Mouse (Mus musculus): ENCODE measurements around the gene Mrln. TPM values are rescaled to one million over a fixed set of nuclear protein-coding genes. Genes with fewer than 3 reads are reported as not detected.

Gene Mrln
- 0.82 and 1.3 TPM in 2 replicates for polyA plus RNA-seq (2014; fragmentation: Nextera tagmentation; extraction: Ambion mirVana)

- no peak within 1 kb of the TSS for H3K4me3 ChIP-seq (ENCODE audit: low read depth, low read length)
- no peaks in the 10 kb centered on the region for H3K27me3 ChIP-seq (ENCODE audit: control insufficient read depth, insufficient read depth, low read length)
- no peak within 1 kb of the TSS for H3K27ac ChIP-seq (ENCODE audit: low read depth, low read length)
- H3K4me2 ChIP-seq (ENCODE audit: low read depth, low read length): no peak within 1 kb of the TSS
- no peaks in the 10 kb centered on the region for H3K36me3 ChIP-seq (ENCODE audit: control insufficient read depth, insufficient read depth, low read length)
- ATAC-seq (ENCODE audit: low read depth): no peak
- H3K9me3 ChIP-seq (ENCODE audit: control insufficient read depth, low read length): no peaks in the 10 kb centered on the region
- 63% methylated on average over 17 of the region's 17 CpGs for WGBS
- H3K9ac ChIP-seq (replicated peaks; ENCODE audit: low read depth, low read length): no peak within 1 kb of the TSS
- peaks cover 3% of the 10 kb centered on the region; the same call in 1 of the 2 replicates for H3K4me1 ChIP-seq (ENCODE audit: control insufficient read depth, insufficient read depth, low read length)
These were observed at the start of gene Mrln for GRCm38 (mm10) chr10:70204505-70205399. TSS of gene Mrln (plus strand) at chr10:70204664.

DNA sequence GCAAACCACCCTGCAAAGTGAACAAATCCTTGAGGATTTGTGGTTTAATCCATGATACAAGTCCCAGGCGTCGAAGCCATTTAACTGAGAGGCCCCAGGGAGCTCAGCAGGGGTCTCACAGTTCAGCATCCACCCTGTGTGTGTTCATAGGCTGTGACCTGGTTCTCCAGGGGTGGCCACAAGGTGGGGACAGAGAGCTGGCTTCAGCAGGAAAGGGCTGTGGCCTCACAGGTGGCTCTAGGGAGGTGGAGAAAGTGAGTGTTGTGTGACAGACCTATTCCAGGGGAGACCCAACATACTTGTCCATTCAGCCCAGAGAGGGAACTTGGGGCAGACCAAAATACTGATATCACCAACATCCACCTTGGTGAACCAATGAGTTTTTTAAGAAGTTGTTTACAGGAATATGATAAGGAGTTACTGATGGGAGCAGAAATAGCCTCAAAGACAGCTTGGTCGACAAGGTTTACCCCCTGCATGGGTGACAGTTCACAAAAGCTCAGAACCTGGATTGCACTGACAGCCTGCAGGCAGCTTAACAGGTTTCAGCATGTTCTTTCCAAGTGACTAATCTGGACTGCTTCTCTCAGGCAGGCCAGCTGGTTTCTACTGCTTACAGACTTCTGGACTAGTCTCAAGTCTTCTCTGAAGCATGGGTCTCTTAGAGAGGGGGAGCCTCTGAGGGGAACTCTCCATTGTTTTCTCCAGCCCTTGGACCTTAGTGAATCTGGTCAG, 47.9 kb upstream of the Mrln start:
- no peak for ATAC-seq (ENCODE audit: low read depth)
- H3K9ac ChIP-seq (replicated peaks; ENCODE audit: low read depth, low read length): no peak overlapping the region
- H3K4me1 ChIP-seq (ENCODE audit: control insufficient read depth, insufficient read depth, low read length): peaks cover 7% of the 10 kb centered on the region; the same call in 1 of the 2 replicates
- no peaks in the 10 kb centered on the region for H3K9me3 ChIP-seq (ENCODE audit: control insufficient read depth, low read length)
- peaks cover 12% of the 10 kb centered on the region for H3K36me3 ChIP-seq (ENCODE audit: control insufficient read depth, insufficient read depth, low read length)
- no peaks in the 10 kb centered on the region for H3K27me3 ChIP-seq (ENCODE audit: control insufficient read depth, insufficient read depth, low read length)
- H3K4me2 ChIP-seq (ENCODE audit: low read depth, low read length): no peak overlapping the region
- H3K4me3 ChIP-seq (ENCODE audit: low read depth, low read length): no peak overlapping the region
- WGBS: 87% methylated on average over 3 of the region's 3 CpGs
- no peak overlapping the region for H3K27ac ChIP-seq (ENCODE audit: low read depth, low read length)

- H3K4me2 ChIP-seq (ENCODE audit: low read depth, low read length): no peak overlapping the region
- H3K4me3 ChIP-seq (ENCODE audit: low read depth, low read length): no peak overlapping the region
- H3K27me3 ChIP-seq (ENCODE audit: control insufficient read depth, insufficient read depth, low read length): no peaks in the 10 kb centered on the region
- no peak for ATAC-seq (ENCODE audit: low read depth)
- peaks cover 10% of the 10 kb centered on the region for H3K36me3 ChIP-seq (ENCODE audit: control insufficient read depth, insufficient read depth, low read length)
- H3K9ac ChIP-seq (replicated peaks; ENCODE audit: low read depth, low read length): no peak overlapping the region
- no peak overlapping the region for H3K27ac ChIP-seq (ENCODE audit: low read depth, low read length)
- H3K4me1 ChIP-seq (ENCODE audit: control insufficient read depth, insufficient read depth, low read length): peaks cover 4% of the 10 kb centered on the region; the same call in 1 of the 2 replicates
- WGBS: 74% methylated on average over 12 of the region's 12 CpGs
- no peaks in the 10 kb centered on the region for H3K9me3 ChIP-seq (ENCODE audit: control insufficient read depth, low read length)
These were observed 44.7 kb upstream of the Mrln start for GRCm38 (mm10) chr10:70159651-70160320.

GRCm38 (mm10) chr10:70160811-70161210, 43.7 kb upstream of the Mrln start:
- Histone ChIP-seq H3K27me3 (ENCODE audit: control insufficient read depth, insufficient read depth, low read length) (no peaks in the 10 kb centered on the region), H3K4me1 (ENCODE audit: control insufficient read depth, insufficient read depth, low read length) (peaks cover 4% of the 10 kb centered on the region; the same call in 1 of the 2 replicates), H3K27ac (ENCODE audit: low read depth, low read length) (no peak overlapping the region), H3K9me3 (ENCODE audit: control insufficient read depth, low read length) (no peaks in the 10 kb centered on the region), H3K9ac (replicated peaks; ENCODE audit: low read depth, low read length) (no peak overlapping the region), H3K36me3 (ENCODE audit: control insufficient read depth, insufficient read depth, low read length) (no peaks in the 10 kb centered on the region; the same call in 1 of the 2 replicates), H3K4me2 (ENCODE audit: low read depth, low read length) (no peak overlapping the region), H3K4me3 (ENCODE audit: low read depth, low read length) (no peak overlapping the region)
- no peak for ATAC-seq (ENCODE audit: low read depth)
- WGBS: 93% methylated on average over 12 of the region's 12 CpGs

DNA sequence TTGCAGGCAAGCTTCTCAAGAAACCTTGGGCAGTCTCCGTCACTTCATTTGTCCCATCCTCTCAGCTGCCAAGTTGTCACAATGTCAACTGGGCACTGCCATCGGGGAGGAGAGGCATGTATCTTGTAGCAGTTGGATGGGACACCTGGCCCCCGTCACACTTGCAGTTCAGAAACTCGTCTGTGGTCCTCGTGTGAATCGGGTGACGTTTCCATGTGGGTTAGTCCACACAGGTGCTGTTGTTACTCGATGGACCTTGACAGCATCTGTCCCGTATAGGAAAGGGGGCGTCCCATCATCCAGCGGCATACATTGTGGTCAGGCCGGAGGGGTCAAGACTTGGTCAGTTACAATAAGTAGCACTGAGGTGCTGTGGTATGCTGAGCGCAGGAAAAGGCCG, 43.0 kb upstream of the Mrln start:
- 94% methylated on average over 14 of the region's 14 CpGs for WGBS
- H3K27me3 ChIP-seq (ENCODE audit: control insufficient read depth, insufficient read depth, low read length): no peaks in the 10 kb centered on the region
- H3K27ac ChIP-seq (ENCODE audit: low read depth, low read length): no peak overlapping the region
- H3K4me3 ChIP-seq (ENCODE audit: low read depth, low read length): no peak overlapping the region
- H3K36me3 ChIP-seq (ENCODE audit: control insufficient read depth, insufficient read depth, low read length): no peaks in the 10 kb centered on the region; the same call in 1 of the 2 replicates
- no peak for ATAC-seq (ENCODE audit: low read depth)
- no peak overlapping the region for H3K4me2 ChIP-seq (ENCODE audit: low read depth, low read length)
- peaks cover 4% of the 10 kb centered on the region; the same call in 1 of the 2 replicates for H3K4me1 ChIP-seq (ENCODE audit: control insufficient read depth, insufficient read depth, low read length)
- H3K9me3 ChIP-seq (ENCODE audit: control insufficient read depth, low read length): no peaks in the 10 kb centered on the region
- H3K9ac ChIP-seq (replicated peaks; ENCODE audit: low read depth, low read length): no peak overlapping the region

- Histone ChIP-seq H3K9ac (replicated peaks; ENCODE audit: low read depth, low read length) (no peak overlapping the region), H3K27me3 (ENCODE audit: control insufficient read depth, insufficient read depth, low read length) (no peaks in the 10 kb centered on the region), H3K4me3 (ENCODE audit: low read depth, low read length) (no peak overlapping the region), H3K4me2 (ENCODE audit: low read depth, low read length) (no peak overlapping the region), H3K27ac (ENCODE audit: low read depth, low read length) (peak overlapping the region; percentile 39; the same call in 1 of the 2 replicates), H3K36me3 (ENCODE audit: control insufficient read depth, insufficient read depth, low read length) (no peaks in the 10 kb centered on the region), H3K4me1 (ENCODE audit: control insufficient read depth, insufficient read depth, low read length) (peaks cover 8% of the 10 kb centered on the region; the same call in 1 of the 2 replicates), H3K9me3 (ENCODE audit: control insufficient read depth, low read length) (no peaks in the 10 kb centered on the region)
- no peak for ATAC-seq (ENCODE audit: low read depth)
- 63% methylated on average over 5 of the region's 5 CpGs for WGBS
These were observed 40.8 kb upstream of the Mrln start for GRCm38 (mm10) chr10:70163681-70164080.

DNA sequence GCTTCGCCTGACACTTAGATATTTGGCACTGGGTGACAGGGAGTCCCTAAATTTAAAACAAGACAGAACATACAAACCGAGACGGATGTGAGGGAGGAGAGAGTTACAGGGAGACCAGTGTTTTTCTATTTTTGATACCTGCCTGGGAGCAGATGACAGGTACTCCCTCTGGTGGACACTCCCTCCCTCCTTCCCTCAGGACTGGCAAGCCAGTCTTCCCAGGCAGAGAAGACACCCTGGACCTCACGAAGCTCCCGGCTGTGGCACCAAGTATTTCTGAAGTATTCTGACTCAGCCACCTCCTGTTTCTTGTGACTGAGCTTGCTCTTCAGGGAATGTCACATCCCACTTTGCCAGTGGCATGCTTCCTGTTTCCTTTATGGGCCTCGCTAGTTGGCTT, 38.6 kb upstream of the Mrln start:
- Histone ChIP-seq H3K9ac (replicated peaks; ENCODE audit: low read depth, low read length) (no peak overlapping the region), H3K4me1 (ENCODE audit: control insufficient read depth, insufficient read depth, low read length) (peaks cover 10% of the 10 kb centered on the region; the same call in 1 of the 2 replicates), H3K27me3 (ENCODE audit: control insufficient read depth, insufficient read depth, low read length) (no peaks in the 10 kb centered on the region), H3K4me2 (ENCODE audit: low read depth, low read length) (no peak overlapping the region), H3K9me3 (ENCODE audit: control insufficient read depth, low read length) (no peaks in the 10 kb centered on the region), H3K4me3 (ENCODE audit: low read depth, low read length) (no peak overlapping the region), H3K27ac (ENCODE audit: low read depth, low read length) (no peak overlapping the region), H3K36me3 (ENCODE audit: control insufficient read depth, insufficient read depth, low read length) (no peaks in the 10 kb centered on the region)
- WGBS: 87% methylated on average over 6 of the region's 6 CpGs
- no peak for ATAC-seq (ENCODE audit: low read depth)

- 93% methylated on average over 5 of the region's 5 CpGs for WGBS
These were observed 38.0 kb upstream of the Mrln start for GRCm38 (mm10) chr10:70166427-70166826.

More at GRCm38 (mm10) chr10:70166427-70166826, 38.0 kb upstream of the Mrln start:
- Histone ChIP-seq H3K9ac (replicated peaks; ENCODE audit: low read depth, low read length) (no peak overlapping the region), H3K9me3 (ENCODE audit: control insufficient read depth, low read length) (no peaks in the 10 kb centered on the region), H3K4me2 (ENCODE audit: low read depth, low read length) (no peak overlapping the region), H3K36me3 (ENCODE audit: control insufficient read depth, insufficient read depth, low read length) (no peaks in the 10 kb centered on the region), H3K27ac (ENCODE audit: low read depth, low read length) (no peak overlapping the region), H3K4me3 (ENCODE audit: low read depth, low read length) (no peak overlapping the region), H3K27me3 (ENCODE audit: control insufficient read depth, insufficient read depth, low read length) (no peaks in the 10 kb centered on the region), H3K4me1 (ENCODE audit: control insufficient read depth, insufficient read depth, low read length) (peaks cover 10% of the 10 kb centered on the region; the same call in 1 of the 2 replicates)
- ATAC-seq (ENCODE audit: low read depth): no peak

All from neural tube, embryonic 14.5 days (tissue).